Mouse (Mus musculus): ENCODE results near the gene Zdhhc5. TPM values are rescaled to one million over a fixed set of nuclear protein-coding genes. Genes with fewer than 3 reads are reported as not detected.
A peak's percentile ranks its signal among the peaks of the same experiment; 100 is the strongest.

Zdhhc5 gene
- 10 to 100 TPM; 48.8 to 49.9 TPM for total RNA-seq (2021)
- long read RNA-seq, experiment 1, full-length matches to known transcripts, result 43 of 53 reads
- long read RNA-seq, experiment 1, partial matches to known transcripts, result 8 of 53 reads
- long read RNA-seq, experiment 1, other reads (novel, unspliced or antisense), result 2 of 53 reads
- long read RNA-seq, experiment 2, full-length matches to known transcripts, result 26 of 29 reads
- long read RNA-seq, experiment 2, partial matches to known transcripts, result 3 of 29 reads
- long read RNA-seq, experiment 2, other reads (novel, unspliced or antisense), result 0 of 29 reads

GRCm38 (mm10) chr2:84714811-84715561, at the start of gene Zdhhc5:
TSS of gene Zdhhc5 (minus strand) at chr2:84715180.
- intact Hi-C loops (cut with DNase I), result loop anchor here (1.0 to 5.0 kb wide), 2 partner anchors 12 to 82 kb away; partner anchors contain the start of genes Clp1 and Ube2l6
- no peak for TF ChIP-seq CTCF (IDR thresholded peaks at IDR 0.05)
- Histone ChIP-seq H3K4me3 (peak within 1 kb of the TSS; percentile 99), H3K27ac (peak within 1 kb of the TSS; percentile 99)
- DNase-seq (ENCODE audit: extremely low spot score in 1 of 2, low spot score in 2 of 2), result peak; percentile 98

DNA sequence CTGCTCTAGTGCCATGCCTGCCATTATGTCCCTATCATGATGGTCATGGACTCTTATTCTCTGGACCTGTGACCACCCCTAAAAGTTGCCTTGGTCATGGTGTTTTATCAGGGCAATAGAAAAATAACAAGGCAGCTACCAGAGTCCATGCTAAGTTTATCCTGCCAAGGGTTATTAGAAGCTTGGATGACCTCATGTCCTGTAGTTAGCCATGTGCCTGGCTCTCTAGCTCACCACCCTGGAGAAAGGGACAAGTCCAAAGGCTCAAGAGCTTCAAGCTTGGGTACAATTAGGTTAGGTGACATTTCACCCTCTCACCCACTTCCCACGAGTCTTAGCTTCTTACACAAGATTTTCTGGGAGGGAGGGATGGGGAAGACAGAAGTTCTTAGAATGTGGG, 47.8 kb upstream of the Zdhhc5 start:
- intact Hi-C loops (cut with DNase I), result no loop called here
- no peak overlapping the region for H3K27ac ChIP-seq
- no peak for TF ChIP-seq CTCF (IDR thresholded peaks at IDR 0.05)
- H3K4me3 ChIP-seq, result no peak overlapping the region
- DNase-seq (ENCODE audit: extremely low spot score in 1 of 2, low spot score in 2 of 2), result no peak

DNA sequence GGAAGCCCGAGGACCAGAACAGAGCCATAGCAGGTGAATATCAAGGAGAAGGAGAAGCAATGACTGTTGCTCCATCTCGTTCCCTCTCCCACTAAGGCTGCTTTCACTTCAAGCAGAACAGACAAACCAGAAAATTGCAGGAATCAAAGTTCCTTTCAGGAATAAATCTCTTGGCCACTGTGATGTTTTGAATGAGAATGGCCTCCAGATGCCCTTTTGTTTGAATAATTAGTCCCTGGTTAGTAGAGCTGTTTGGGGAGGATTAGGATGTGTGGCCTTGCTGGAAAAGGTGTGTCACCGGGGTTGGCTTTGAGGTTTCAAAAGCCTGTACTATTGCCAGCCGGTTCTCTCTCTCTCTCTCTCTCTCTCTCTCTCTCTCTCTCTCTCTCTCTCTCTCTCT, 47.3 kb upstream of the Zdhhc5 start:
- Histone ChIP-seq H3K4me3 (no peak overlapping the region), H3K27ac (no peak overlapping the region)
- intact Hi-C loops (cut with DNase I), result no loop called here
- no peak for DNase-seq (ENCODE audit: extremely low spot score in 1 of 2, low spot score in 2 of 2)
- TF ChIP-seq CTCF (IDR thresholded peaks at IDR 0.05), result no peak

DNA sequence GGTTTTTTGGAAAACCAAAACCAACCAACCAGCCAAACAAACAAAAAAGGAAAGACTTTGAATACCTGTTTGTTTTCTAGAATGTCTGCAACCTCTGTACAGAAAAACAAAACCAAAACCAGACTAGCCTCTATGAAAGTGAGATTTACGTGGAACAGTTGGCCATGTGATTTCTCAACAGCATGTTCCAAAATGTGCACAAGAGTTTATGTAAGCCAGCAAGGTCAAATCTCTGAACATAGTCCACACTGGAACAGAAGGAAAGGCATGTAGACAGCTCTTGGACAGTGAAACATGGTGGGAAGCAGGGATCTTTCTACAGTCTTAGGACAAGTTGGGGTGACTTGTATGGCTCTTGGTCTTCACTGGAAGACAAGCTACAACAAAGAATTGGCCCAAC, 46.9 kb upstream of the Zdhhc5 start:
- intact Hi-C loops (cut with DNase I), result no loop called here
- Histone ChIP-seq H3K27ac (no peak overlapping the region), H3K4me3 (no peak overlapping the region)
- DNase-seq (ENCODE audit: extremely low spot score in 1 of 2, low spot score in 2 of 2), result no peak
- no peak for TF ChIP-seq CTCF (IDR thresholded peaks at IDR 0.05)

DNA sequence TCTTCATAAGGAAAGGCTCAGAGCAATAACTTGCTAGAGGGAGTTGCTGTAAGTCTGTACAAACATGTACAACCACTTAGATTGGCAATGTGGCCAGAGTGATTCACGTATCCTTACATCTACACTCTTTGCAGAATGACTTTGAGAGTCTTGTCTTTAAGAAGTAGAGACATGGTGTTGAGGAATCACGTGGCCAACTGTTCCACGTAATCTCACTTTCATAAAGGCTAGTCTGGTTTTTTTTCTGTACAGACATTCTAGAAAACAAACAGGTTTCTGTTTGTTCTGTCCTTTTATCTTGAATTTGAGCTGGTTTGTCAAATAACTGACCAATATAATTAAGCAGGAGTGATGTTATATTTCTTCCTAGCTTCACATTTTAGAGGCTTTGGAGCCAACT, 46.3 kb upstream of the Zdhhc5 start:
- TF ChIP-seq CTCF (IDR thresholded peaks at IDR 0.05), result no peak
- no peak for DNase-seq (ENCODE audit: extremely low spot score in 1 of 2, low spot score in 2 of 2)
- intact Hi-C loops (cut with DNase I), result no loop called here

DNA sequence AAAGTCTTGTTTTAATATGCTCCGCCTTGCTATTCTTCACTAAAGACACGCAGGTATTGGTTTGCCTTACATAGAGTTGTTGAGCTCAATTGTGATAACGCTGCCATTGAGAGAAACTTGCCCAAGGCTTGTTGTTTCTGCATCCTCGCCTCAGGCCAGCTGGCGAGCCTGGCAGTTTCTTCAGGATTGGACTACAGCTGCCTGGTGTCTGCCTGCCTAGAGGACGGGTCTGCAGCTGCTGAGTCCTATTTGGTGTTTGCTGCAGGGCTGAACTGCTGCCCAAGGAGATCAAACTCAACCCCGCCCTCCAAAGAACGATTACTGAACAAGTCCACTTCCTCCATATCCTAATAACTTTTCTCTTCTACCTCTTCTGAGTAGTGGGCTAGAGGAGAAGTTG, 45.8 kb upstream of the Zdhhc5 start:
- no peak for DNase-seq (ENCODE audit: extremely low spot score in 1 of 2, low spot score in 2 of 2)
- Histone ChIP-seq H3K4me3 (no peak overlapping the region), H3K27ac (no peak overlapping the region)
- no peak for TF ChIP-seq CTCF (IDR thresholded peaks at IDR 0.05)
- intact Hi-C loops (cut with DNase I), result no loop called here

More for the DNA sequence above, 46.3 kb upstream of the Zdhhc5 start:
- H3K27ac ChIP-seq, result no peak overlapping the region
- no peak overlapping the region for H3K4me3 ChIP-seq

GRCm38 (mm10) chr2:84758542-84759127, 43.7 kb upstream of the Zdhhc5 start:
- intact Hi-C loops (cut with DNase I), result loop anchor here (10.0 kb wide), 1 partner anchor 304 kb away; no protein-coding TSS in a partner anchor
- DNase-seq (ENCODE audit: extremely low spot score in 1 of 2, low spot score in 2 of 2), result no peak

DNA sequence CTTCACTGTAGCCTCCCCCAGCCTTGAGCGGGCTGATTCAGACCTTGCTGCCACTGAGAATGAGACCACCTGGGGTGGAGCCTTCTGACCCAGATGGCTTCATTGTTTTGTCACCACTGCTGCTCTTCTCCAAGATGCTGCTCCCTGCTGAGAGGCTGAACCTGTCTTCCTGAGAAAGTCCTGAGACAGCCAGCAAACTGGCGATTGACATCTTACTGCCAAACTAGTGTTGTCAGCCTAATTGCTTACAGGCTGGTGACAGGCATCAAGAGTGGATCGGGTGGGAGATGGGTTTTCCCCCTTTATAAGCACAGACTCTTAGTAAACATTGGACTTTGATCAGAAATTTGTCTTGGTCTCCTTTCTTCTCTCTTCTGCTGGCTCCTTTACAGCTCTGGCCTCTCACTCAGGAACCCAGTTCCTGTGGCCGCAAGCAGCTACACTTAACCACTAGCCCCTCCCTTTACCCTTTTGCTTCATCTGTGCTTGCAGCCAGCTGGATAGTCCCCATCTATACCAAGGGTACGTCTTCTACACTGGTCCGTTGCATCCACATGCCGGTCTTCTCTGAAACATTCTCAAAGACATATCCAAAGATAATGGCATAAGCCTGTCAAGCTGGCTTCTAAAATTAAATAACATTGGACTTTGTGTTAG, 42.2 kb upstream of the Zdhhc5 start:
- DNase-seq (ENCODE audit: extremely low spot score in 1 of 2, low spot score in 2 of 2), result no peak
- no peak for TF ChIP-seq CTCF (IDR thresholded peaks at IDR 0.05)
- Histone ChIP-seq H3K4me3 (no peak overlapping the region), H3K27ac (no peak overlapping the region)
- intact Hi-C loops (cut with DNase I), result loop anchor here (10.0 kb wide), 1 partner anchor 302 kb away; no protein-coding TSS in a partner anchor

More at GRCm38 (mm10) chr2:84758542-84759127, 43.7 kb upstream of the Zdhhc5 start:
- TF ChIP-seq CTCF (IDR thresholded peaks at IDR 0.05), result peak; percentile 67
- Histone ChIP-seq H3K4me3 (no peak overlapping the region), H3K27ac (no peak overlapping the region)

DNA sequence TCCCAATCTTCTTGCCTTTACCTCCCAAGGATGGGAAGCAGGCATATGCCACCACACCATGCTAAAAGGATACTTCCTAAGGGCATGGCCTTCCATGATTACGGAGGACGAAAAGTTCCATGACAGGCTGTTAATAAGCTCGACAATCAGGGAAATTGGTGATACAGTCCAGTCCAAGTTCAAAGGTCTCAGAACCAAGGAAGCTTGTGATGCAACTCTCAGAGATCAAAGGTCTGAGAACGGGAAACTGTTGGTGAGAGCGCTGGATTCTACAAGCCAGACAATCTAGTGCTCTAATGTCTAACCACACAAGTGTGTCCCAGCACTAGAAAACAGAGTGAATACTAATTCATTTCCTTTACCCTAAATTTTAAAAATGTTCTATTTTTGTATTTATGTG, 41.3 kb upstream of the Zdhhc5 start:
- DNase-seq (ENCODE audit: extremely low spot score in 1 of 2, low spot score in 2 of 2), result no peak
- Histone ChIP-seq H3K27ac (no peak overlapping the region), H3K4me3 (no peak overlapping the region)
- no peak for TF ChIP-seq CTCF (IDR thresholded peaks at IDR 0.05)
- intact Hi-C loops (cut with DNase I), result loop anchor here (10.0 kb wide), 1 partner anchor 301 kb away; no protein-coding TSS in a partner anchor

DNA sequence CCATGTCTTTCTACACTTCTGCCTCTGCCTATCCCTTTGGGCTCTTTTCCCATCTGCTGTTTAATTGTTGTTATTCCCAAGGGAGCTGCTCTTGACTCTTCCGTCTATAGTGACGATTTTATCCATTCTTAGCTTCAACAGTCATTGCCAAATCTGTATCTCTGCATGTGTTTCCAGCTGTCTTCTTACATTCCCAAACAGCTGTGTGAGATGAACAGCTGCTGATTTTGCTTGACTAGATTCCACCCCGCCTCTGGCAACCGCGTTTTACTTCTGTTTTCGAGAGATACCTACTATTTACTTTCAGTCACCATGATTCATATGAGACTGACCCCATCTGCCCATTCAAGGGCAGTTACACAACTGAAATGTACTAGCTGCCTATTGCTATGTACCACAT, 35.1 kb upstream of the Zdhhc5 start:
- H3K27ac ChIP-seq, result no peak overlapping the region
- intact Hi-C loops (cut with DNase I), result loop anchor here (10.0 kb wide), 1 partner anchor 295 kb away; no protein-coding TSS in a partner anchor
- no peak overlapping the region for H3K4me3 ChIP-seq
- TF ChIP-seq CTCF (IDR thresholded peaks at IDR 0.05), result no peak
- no peak for DNase-seq (ENCODE audit: extremely low spot score in 1 of 2, low spot score in 2 of 2)

GRCm38 (mm10) chr2:84744126-84744525, 29.1 kb upstream of the Zdhhc5 start:
- Histone ChIP-seq H3K4me3 (no peak overlapping the region; the same call in 1 of the 2 replicates), H3K27ac (no peak overlapping the region)
- intact Hi-C loops (cut with DNase I), result loop anchor here (5.0 kb wide), 1 partner anchor 53 kb away; the partner anchor contains the start of gene Ube2l6
- no peak for DNase-seq (ENCODE audit: extremely low spot score in 1 of 2, low spot score in 2 of 2)
- no peak for TF ChIP-seq CTCF (IDR thresholded peaks at IDR 0.05)
